In genomic region chr16:16983131-16983533, GRCm38 (mm10) we compare ENCODE assay signal across 8 mouse cellular contexts. TPM values are rescaled to one million over a fixed set of nuclear protein-coding genes. Genes with fewer than 3 reads are reported as not detected.
A peak's percentile ranks its signal among the peaks of the same experiment; 100 is the strongest.
DNase-seq lines count a peak whose midpoint lies in the region; ATAC-seq lines count a peak whose summit lies in the region.

TSS of gene Mapk1 (plus strand) at chr16:16983382.

- H3K4me2 ChIP-seq in hindbrain, embryonic 11.5 days (replicated peaks; ENCODE audit: low read depth, low read length): peak within 1 kb of the TSS; percentile 58

- H3K27ac ChIP-seq in hindbrain, embryonic 11.5 days (ENCODE audit: low read depth, low read length): peak within 1 kb of the TSS; percentile 86

- no peaks in the 10 kb centered on the region for H3K9me3 ChIP-seq in hindbrain, embryonic 11.5 days (ENCODE audit: control insufficient read depth, low read length)

- WGBS in hindbrain, embryonic 11.5 days: under 1% methylated on average over 24 of the region's 35 CpGs

- H3K27me3 ChIP-seq in hindbrain, embryonic 11.5 days (ENCODE audit: control insufficient read depth, insufficient read depth, low read length): no peaks in the 10 kb centered on the region

- H3K4me1 ChIP-seq in hindbrain, embryonic 11.5 days (replicated peaks; ENCODE audit: control insufficient read depth, insufficient read depth, low read length): no peaks in the 10 kb centered on the region

- H3K36me3 ChIP-seq in hindbrain, embryonic 11.5 days (ENCODE audit: control insufficient read depth, insufficient read depth, low read length): 0 out of 2 replicates have a peak, but pooled peaks cover 2% of the 10 kb centered on the region

- H3K4me3 ChIP-seq in hindbrain, embryonic 11.5 days (ENCODE audit: low read depth, low read length): peak within 1 kb of the TSS; percentile 98

- DNase-seq in Muller cell, postnatal 12 days (ENCODE audit: inconsistent ontology term): peak; percentile 97
- DNase-seq in cerebellum, adult 9-11 months: peak; percentile 96
- peak; percentile 91 to 98 for DNase-seq in frontal cortex, adult 2 months (ENCODE audit: extremely low spot score in 1 of 2, low spot score in 1 of 2)
- peak; percentile 97 for DNase-seq in hindbrain, embryonic 11.5 days (ENCODE audit: low spot score)
- DNase-seq in layer of hippocampus, postnatal 10 days (ENCODE audit: low spot score in 2 of 2): peak; percentile 96 to 97
- DNase-seq in lung, postnatal 10 days: peak; percentile 98
- DNase-seq in ovary, postnatal 36 days (ENCODE audit: low spot score): peak; percentile 96
- peak; percentile 98 for DNase-seq in thymus, postnatal 25 days

- H3K9ac ChIP-seq in hindbrain, embryonic 11.5 days (ENCODE audit: low read depth, low read length): peak within 1 kb of the TSS; percentile 93

- ATAC-seq in hindbrain, embryonic 11.5 days (ENCODE audit: low FRiP score): peak; percentile 99

RNA-seq across cellular contexts. Expression of gene Mapk1, which starts in this region (rescaled TPM):
- polyA plus RNA-seq in frontal cortex, adult 2 months (2012; rRNA removed): 360 and 370 TPM in 2 replicates
- polyA plus RNA-seq in hindbrain, embryonic 11.5 days (2014; fragmentation: Nextera tagmentation; extraction: Ambion mirVana): 199 and 208 TPM in 2 replicates
- total RNA-seq in layer of hippocampus, postnatal 10 days (2021): 100 to 1,000 TPM; 341 to 366 TPM

Comparison
In these comparisons a context has a peak if more than half of its experiments do, and no peak if none do; other contexts are left out.
1. Peak in every context shown above with its lines: DNase-seq, ATAC-seq, H3K4me3 ChIP-seq and H3K27ac ChIP-seq.